Mouse (Mus musculus) forebrain, embryonic 14.5 days (tissue): ENCODE results near the gene Ccdc77. TPM values are rescaled to one million over a fixed set of nuclear protein-coding genes. Genes with fewer than 3 reads are reported as not detected.

Source experiments
- ATAC-seq: fragments of 200-750 bp; cut with Nextera tagmentation; 2 replicates; pipeline ENCODE4 v1.8.0; 2017; ENCODE audit warnings: mild to moderate bottlenecking, moderate library complexity
- DNase-seq: peaks from one replicate; pipeline ENCODE4 v3.0.0-alpha.2; 2015; ENCODE audit warnings: low spot score
- H3K27ac ChIP-seq: fragments of 300-500 bp; sonication (generic); 2 replicates; pipeline ENCODE4 v1.5.1; 2014; ENCODE audit warnings: low read depth, mild to moderate bottlenecking, control low read depth, low read length, moderate library complexity
- H3K27me3 ChIP-seq: fragments of 300-500 bp; sonication (generic); replicated peaks from 2 replicates; pipeline ENCODE4 v1.6.1; 2014; ENCODE audit warnings: low read length, control low read depth, mixed read lengths; ENCODE audit not compliant: control insufficient read depth, insufficient read depth
- H3K36me3 ChIP-seq: fragments of 300-500 bp; sonication (generic); 2 replicates; pipeline ENCODE4 v1.6.1; 2014; ENCODE audit warnings: low read length, control low read depth; ENCODE audit not compliant: control insufficient read depth, insufficient read depth
- H3K4me1 ChIP-seq: fragments of 300-500 bp; sonication (generic); 2 replicates; pipeline ENCODE4 v1.6.1; 2014; ENCODE audit warnings: antibody characterized with exemption, low read length, control low read depth; ENCODE audit not compliant: control insufficient read depth, insufficient read depth
- H3K4me2 ChIP-seq: fragments of 300-500 bp; sonication (generic); 2 replicates; pipeline ENCODE4 v1.6.1; 2014; ENCODE audit warnings: mild to moderate bottlenecking, control low read depth, low read length
- H3K4me3 ChIP-seq: fragments of 300-500 bp; sonication (generic); 2 replicates; pipeline ENCODE4 v1.5.1; 2014; ENCODE audit warnings: low read depth, low read length, control low read depth
- H3K9ac ChIP-seq: fragments of 300-500 bp; sonication (generic); 2 replicates; pipeline ENCODE4 v1.6.1; 2014; ENCODE audit warnings: mild to moderate bottlenecking, low read length, control low read depth, moderate library complexity
- H3K9me3 ChIP-seq: fragments of 300-500 bp; sonication (generic); replicated peaks from 2 replicates; pipeline ENCODE4 v1.6.1; 2016; ENCODE audit warnings: low read length, control low read depth, mixed read lengths; ENCODE audit not compliant: control insufficient read depth
- WGBS: fragments of 180-500 bp; shearing (Covaris S2); extraction: QIAGEN DNeasy Blood & Tissue Kit; methylation state at CpG from one replicate; pipeline ENCODE4 v1.1.7; 2014; 5-methylcytosine and 5-hydroxymethylcytosine counted together
- polyA plus RNA-seq: library from polyadenylated mRNA; unstranded; fragments of >200 nt; fragmentation: Nextera tagmentation; extraction: Ambion mirVana; gene quantifications from 2 replicates; pipeline ENCODE4 v1.2.1, GENCODE M21; 2014

Gene Ccdc77
- polyA plus RNA-seq, 1 experiment from 2014 or later: 14.5 TPM

DNA sequence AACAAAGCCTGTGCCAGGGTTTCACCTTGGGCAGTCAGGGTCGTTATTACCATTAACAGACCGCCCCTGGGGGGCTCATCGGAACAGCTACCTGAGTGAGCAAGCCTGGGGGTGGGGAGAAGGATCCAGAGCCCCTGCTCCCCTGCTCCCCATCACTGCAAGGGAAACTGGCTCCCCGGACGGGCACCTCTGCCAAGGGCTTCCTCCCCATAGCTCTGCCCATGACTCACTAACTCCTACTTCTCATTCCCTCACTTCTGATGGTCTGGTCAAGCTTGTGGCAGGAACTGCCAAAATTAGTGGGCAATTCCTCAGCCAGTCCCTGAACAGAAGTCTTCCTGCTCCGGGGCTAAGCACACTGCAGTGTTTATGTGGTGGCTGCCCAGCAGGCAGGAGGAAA, 88.9 kb downstream of the Ccdc77 start:
- 69% methylated on average over 6 of the region's 6 CpGs for WGBS
- H3K4me2 ChIP-seq: no peak overlapping the region
- no peaks in the 10 kb centered on the region for H3K4me1 ChIP-seq
- H3K36me3 ChIP-seq: no peaks in the 10 kb centered on the region
- DNase-seq: no peak
- no peak overlapping the region for H3K27ac ChIP-seq
- H3K9ac ChIP-seq: no peak overlapping the region
- H3K4me3 ChIP-seq: no peak overlapping the region
- ATAC-seq: no peak
- no peaks in the 10 kb centered on the region for H3K9me3 ChIP-seq
- H3K27me3 ChIP-seq: no peaks in the 10 kb centered on the region

DNA sequence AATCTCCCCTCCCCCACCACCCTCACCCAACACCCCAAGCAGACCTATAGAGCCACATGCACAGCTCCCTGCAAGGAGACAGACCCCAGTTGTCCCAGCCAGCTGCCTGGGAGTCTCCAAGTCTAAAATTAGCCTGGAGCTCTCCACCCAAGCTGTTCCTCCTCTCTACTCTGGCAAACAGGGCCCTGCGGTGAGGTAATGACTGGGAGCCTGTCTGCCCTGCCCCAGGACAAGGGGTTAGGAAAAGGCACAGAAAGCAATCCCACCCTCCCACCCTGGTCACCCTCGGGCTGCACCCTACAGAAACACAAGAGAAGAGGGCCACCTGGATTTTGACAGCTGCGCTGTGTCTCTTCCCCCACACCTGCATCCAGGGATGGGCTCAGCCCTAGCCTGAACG, 89.3 kb downstream of the Ccdc77 start:
- no peak for ATAC-seq
- no peaks in the 10 kb centered on the region for H3K27me3 ChIP-seq
- no peak overlapping the region for H3K4me3 ChIP-seq
- no peak overlapping the region for H3K4me2 ChIP-seq
- 64% methylated on average over 4 of the region's 4 CpGs for WGBS
- no peak for DNase-seq
- no peaks in the 10 kb centered on the region for H3K4me1 ChIP-seq
- H3K27ac ChIP-seq: no peak overlapping the region
- no peak overlapping the region for H3K9ac ChIP-seq
- no peaks in the 10 kb centered on the region for H3K9me3 ChIP-seq
- no peaks in the 10 kb centered on the region for H3K36me3 ChIP-seq

Other genes starting within 250 kb of the Ccdc77 start
- not detected in 2 replicates for gene D330020A13Rik, start 70.0 kb downstream of the Ccdc77 start, polyA plus RNA-seq
- not detected in 2 replicates for gene B4galnt3, start 69.8 kb downstream of the Ccdc77 start, polyA plus RNA-seq
- 41.5 and 46.2 TPM in 2 replicates for gene Kdm5a, start 250 bp downstream of the Ccdc77 start, polyA plus RNA-seq
- gene Il17ra, start 98.9 kb upstream of the Ccdc77 start, polyA plus RNA-seq: 1.1 and 3.5 TPM in 2 replicates
- 3.0 and 3.5 TPM in 2 replicates for gene Tmem121b, start 129.4 kb upstream of the Ccdc77 start, polyA plus RNA-seq
- 9.0 and 10.4 TPM in 2 replicates for gene Hdhd5, start 166.9 kb upstream of the Ccdc77 start, polyA plus RNA-seq